Mouse (Mus musculus) liver, embryonic 14.5 days (tissue): ENCODE results near the gene Ntn1. TPM values are rescaled to one million over a fixed set of nuclear protein-coding genes. Genes with fewer than 3 reads are reported as not detected.

Source experiments
- ATAC-seq: fragments of 200-750 bp; cut with Nextera tagmentation; 2 replicates; pipeline ENCODE4 v1.8.0; 2017; ENCODE audit warnings: moderate number of reproducible peaks, mild to moderate bottlenecking, moderate library complexity; ENCODE audit not compliant: insufficient read depth
- DNase-seq, 3 experiments: peaks; one replicate each; pipeline ENCODE4 v3.0.0-alpha.2; 2012 to 2013; ENCODE audit warnings: low read depth in 3 of 3, low spot score in 3 of 3
- H3K27ac ChIP-seq: fragments of 300-500 bp; sonication (generic); 2 replicates; pipeline ENCODE4 v1.5.1; 2014; ENCODE audit warnings: moderate library complexity, mild to moderate bottlenecking, control low read depth, inconsistent platforms
- H3K27me3 ChIP-seq: fragments of 300-500 bp; sonication (generic); 2 replicates; pipeline ENCODE4 v1.6.1; 2014; ENCODE audit warnings: mild to moderate bottlenecking, low read length, moderate library complexity; ENCODE audit not compliant: control insufficient read depth, insufficient read depth
- H3K36me3 ChIP-seq: fragments of 300-500 bp; sonication (generic); replicated peaks from 2 replicates; pipeline ENCODE4 v1.6.1; 2014; ENCODE audit warnings: low read depth; ENCODE audit not compliant: control insufficient read depth, insufficient read depth
- H3K4me1 ChIP-seq, 2 experiments: fragments of 200-500 bp in 1 of 2; fragments of 300-500 bp in 1 of 2; sonication (generic) in 1 of 2; replicated peaks; 2 replicates each; pipeline ENCODE4 v1.6.1; 2012 to 2014; ENCODE audit warnings: antibody characterized with exemption in 1 of 2, inconsistent platforms in 1 of 2, low read length in 1 of 2; ENCODE audit not compliant: control insufficient read depth in 2 of 2, insufficient read depth in 2 of 2
- H3K4me2 ChIP-seq: fragments of 300-500 bp; sonication (generic); 2 replicates; pipeline ENCODE4 v1.6.1; 2014; ENCODE audit warnings: low read depth, mild to moderate bottlenecking, control low read depth, moderate library complexity
- H3K4me3 ChIP-seq, 2 experiments: fragments of 200-500 bp in 1 of 2; fragments of 300-500 bp in 1 of 2; sonication (generic) in 1 of 2; 2 replicates each; pipeline ENCODE4 v1.5.1; 2012 to 2014; ENCODE audit warnings: low read depth in 2 of 2, low read length in 2 of 2, mild to moderate bottlenecking in 2 of 2, control low read depth in 1 of 2, inconsistent platforms in 1 of 2, moderate library complexity in 1 of 2; ENCODE audit not compliant: insufficient read depth in 1 of 2
- H3K9ac ChIP-seq: fragments of 300-500 bp; sonication (generic); replicated peaks from 2 replicates; pipeline ENCODE4 v1.6.1; 2014; ENCODE audit warnings: mild to moderate bottlenecking, control low read depth, moderate library complexity
- H3K9me3 ChIP-seq: fragments of 300-500 bp; sonication (generic); 2 replicates; pipeline ENCODE4 v1.6.1; 2016; ENCODE audit warnings: low read length, mixed read lengths; ENCODE audit not compliant: control insufficient read depth
- CTCF ChIP-seq: IDR thresholded peaks from 2 replicates; pipeline ENCODE4 v1.5.1; 2016; ENCODE audit warnings: antibody characterized with exemption, low read depth, control low read depth
- EP300 ChIP-seq: IDR thresholded peaks from 2 replicates; pipeline ENCODE4 v1.6.1; 2016; ENCODE audit warnings: antibody characterized with exemption, low read depth
- WGBS: fragments of 180-500 bp; shearing (Covaris S2); extraction: QIAGEN DNeasy Blood & Tissue Kit; methylation state at CpG from one replicate; pipeline ENCODE4 v1.1.7; 2014; ENCODE audit not compliant: insufficient replicate concordance; 5-methylcytosine and 5-hydroxymethylcytosine counted together
- polyA plus RNA-seq, 2 experiments: library from polyadenylated mRNA; depleted of rRNA in 1 of 2; stranded (reverse) in 1 of 2; unstranded in 1 of 2; fragments of >200 nt; fragmentation: Nextera tagmentation in 1 of 2; extraction: Ambion mirVana in 1 of 2; gene quantifications; 2 replicates each; pipeline versions ENCODE4 v1.2.1 to v1.2.3; 2012 to 2014

The Ntn1 gene
- polyA plus RNA-seq, 2 experiments = 0.06 to 0.15 TPM

- 56% methylated on average over 5 of the region's 5 CpGs for WGBS
- no peaks in the 10 kb centered on the region for H3K36me3 ChIP-seq
- no peak overlapping the region for H3K4me2 ChIP-seq
- H3K9me3 ChIP-seq = no peaks in the 10 kb centered on the region
- DNase-seq (no peak), ATAC-seq (no peak)
- TF ChIP-seq EP300 (no peak), CTCF (no peak)
- no peak overlapping the region for H3K27ac ChIP-seq
- H3K4me3 ChIP-seq = no peak overlapping the region
- no peaks in the 10 kb centered on the region for H3K4me1 ChIP-seq
- H3K9ac ChIP-seq = no peak overlapping the region
- no peaks in the 10 kb centered on the region for H3K27me3 ChIP-seq
Observed at GRCm38 (mm10) chr11:68226654-68227057, 174.0 kb downstream of the Ntn1 start.

GRCm38 (mm10) chr11:68223143-68223542 is 177.5 kb downstream of the Ntn1 start:
- WGBS = 39% methylated on average over 13 of the region's 13 CpGs
- H3K9me3 ChIP-seq = no peaks in the 10 kb centered on the region
- no peak for ATAC-seq
- no peak for DNase-seq
- H3K27ac ChIP-seq = no peak overlapping the region
- H3K4me1 ChIP-seq = no peaks in the 10 kb centered on the region
- H3K36me3 ChIP-seq = no peaks in the 10 kb centered on the region
- H3K9ac ChIP-seq = no peak overlapping the region
- H3K4me3 ChIP-seq = no peak overlapping the region
- H3K27me3 ChIP-seq = no peaks in the 10 kb centered on the region
- TF ChIP-seq EP300 (no peak), CTCF (no peak)
- H3K4me2 ChIP-seq = no peak overlapping the region

- Histone ChIP-seq H3K27ac (no peak overlapping the region), H3K4me2 (no peak overlapping the region), H3K27me3 (no peaks in the 10 kb centered on the region), H3K36me3 (no peaks in the 10 kb centered on the region), H3K4me1 (no peaks in the 10 kb centered on the region), H3K9me3 (no peaks in the 10 kb centered on the region), H3K9ac (no peak overlapping the region), H3K4me3 (no peak overlapping the region)
- no peak for TF ChIP-seq EP300
- TF ChIP-seq CTCF = no peak
- no peak for DNase-seq
- ATAC-seq = no peak
- 54% methylated on average over 7 of the region's 7 CpGs for WGBS
Observed at GRCm38 (mm10) chr11:68222209-68222608, 178.4 kb downstream of the Ntn1 start.

GRCm38 (mm10) chr11:68220733-68221132 is 179.9 kb downstream of the Ntn1 start:
- no peak for ATAC-seq
- Histone ChIP-seq H3K4me3 (no peak overlapping the region), H3K36me3 (no peaks in the 10 kb centered on the region), H3K27ac (no peak overlapping the region), H3K9me3 (no peaks in the 10 kb centered on the region), H3K4me2 (no peak overlapping the region), H3K4me1 (no peaks in the 10 kb centered on the region), H3K27me3 (no peaks in the 10 kb centered on the region), H3K9ac (no peak overlapping the region)
- 64% methylated on average over 4 of the region's 4 CpGs for WGBS
- TF ChIP-seq CTCF = no peak
- TF ChIP-seq EP300 = no peak
- DNase-seq = no peak

GRCm38 (mm10) chr11:68216041-68216440 is 184.6 kb downstream of the Ntn1 start:
- Histone ChIP-seq H3K4me2 (no peak overlapping the region), H3K9ac (no peak overlapping the region), H3K9me3 (no peaks in the 10 kb centered on the region), H3K27ac (no peak overlapping the region), H3K27me3 (no peaks in the 10 kb centered on the region), H3K4me3 (no peak overlapping the region), H3K36me3 (no peaks in the 10 kb centered on the region), H3K4me1 (no peaks in the 10 kb centered on the region)
- TF ChIP-seq EP300 = no peak
- no peak for TF ChIP-seq CTCF
- no peak for ATAC-seq
- WGBS = 77% methylated on average over 11 of the region's 11 CpGs
- no peak for DNase-seq
